Mouse (Mus musculus) limb, embryonic 15.5 days (tissue): Measurements from ENCODE around the gene Ptprh. TPM values are rescaled to one million over a fixed set of nuclear protein-coding genes. Genes with fewer than 3 reads are reported as not detected.

Experiments
- ATAC-seq: fragments of 200-750 bp; cut with Nextera tagmentation; 2 replicates; pipeline ENCODE4 v1.8.0; 2017; ENCODE audit warnings: low read depth, moderate TSS enrichment; ENCODE audit not compliant: insufficient number of reproducible peaks, low FRiP score, low TSS enrichment
- H3K27ac ChIP-seq: fragments of 300-500 bp; sonication (generic); 2 replicates; pipeline ENCODE4 v1.5.1; 2015; ENCODE audit warnings: moderate library complexity, mild to moderate bottlenecking, inconsistent platforms
- H3K27me3 ChIP-seq: fragments of 300-500 bp; sonication (generic); 2 replicates; pipeline ENCODE4 v1.6.1; 2015; ENCODE audit warnings: inconsistent platforms
- H3K36me3 ChIP-seq: fragments of 300-500 bp; sonication (generic); 2 replicates; pipeline ENCODE4 v1.6.1; 2015; ENCODE audit warnings: inconsistent platforms
- H3K4me1 ChIP-seq: fragments of 300-500 bp; sonication (generic); 2 replicates; pipeline ENCODE4 v1.6.1; 2015; ENCODE audit warnings: inconsistent platforms
- H3K4me2 ChIP-seq: fragments of 300-500 bp; sonication (generic); 2 replicates; pipeline ENCODE4 v1.6.1; 2015; ENCODE audit warnings: mild to moderate bottlenecking, inconsistent platforms
- H3K4me3 ChIP-seq: fragments of 300-500 bp; sonication (generic); 2 replicates; pipeline ENCODE4 v1.5.1; 2015; ENCODE audit warnings: mild to moderate bottlenecking, inconsistent platforms
- H3K9ac ChIP-seq: fragments of 300-500 bp; sonication (generic); 2 replicates; pipeline ENCODE4 v1.6.1; 2015; ENCODE audit warnings: inconsistent platforms
- H3K9me3 ChIP-seq: fragments of 300-500 bp; sonication (generic); 2 replicates; pipeline ENCODE4 v1.6.1; 2016; ENCODE audit warnings: inconsistent platforms
- WGBS: fragments of 180-500 bp; shearing (Covaris S2); methylation state at CpG from one replicate; pipeline ENCODE4 v1.1.7; 2015; 5-methylcytosine and 5-hydroxymethylcytosine counted together
- polyA plus RNA-seq: library from polyadenylated mRNA; unstranded; fragments of >200 nt; fragmentation: Nextera tagmentation; extraction: Ambion mirVana; gene quantifications from 2 replicates; pipeline ENCODE4 v1.2.1, GENCODE M21; 2015

Ptprh gene
- polyA plus RNA-seq, 1 experiment from 2014 or later: not detected

GRCm38 (mm10) chr7:4629586-4629985 lies 25.7 kb upstream of the Ptprh start:
- WGBS: 92% methylated on average over 5 of the region's 5 CpGs
- Histone ChIP-seq H3K27ac (no peak overlapping the region), H3K4me1 (no peaks in the 10 kb centered on the region), H3K36me3 (peaks cover 61% of the 10 kb centered on the region), H3K9ac (no peak overlapping the region), H3K27me3 (no peaks in the 10 kb centered on the region), H3K4me3 (no peak overlapping the region), H3K9me3 (no peaks in the 10 kb centered on the region), H3K4me2 (no peak overlapping the region)
- no peak for ATAC-seq

- no peak for ATAC-seq
- no peaks in the 10 kb centered on the region for H3K27me3 ChIP-seq
- WGBS: 86% methylated on average over 2 of the region's 2 CpGs
Measured at GRCm38 (mm10) chr7:4625928-4626327, 22.1 kb upstream of the Ptprh start.

GRCm38 (mm10) chr7:4624343-4624742 lies 20.5 kb upstream of the Ptprh start:
- H3K27me3 ChIP-seq: no peaks in the 10 kb centered on the region
- H3K27ac ChIP-seq: no peak overlapping the region
- no peak for ATAC-seq
- H3K4me3 ChIP-seq: no peak overlapping the region
- 47% methylated on average over 1 of the region's 1 CpGs for WGBS
- no peaks in the 10 kb centered on the region for H3K4me1 ChIP-seq
- H3K9me3 ChIP-seq: no peaks in the 10 kb centered on the region
- no peak overlapping the region for H3K9ac ChIP-seq
- H3K36me3 ChIP-seq: peaks cover 15% of the 10 kb centered on the region
- H3K4me2 ChIP-seq: no peak overlapping the region

More at GRCm38 (mm10) chr7:4625928-4626327, 22.1 kb upstream of the Ptprh start:
- no peak overlapping the region for H3K4me3 ChIP-seq
- no peaks in the 10 kb centered on the region for H3K4me1 ChIP-seq
- no peak overlapping the region for H3K4me2 ChIP-seq
- no peak overlapping the region for H3K9ac ChIP-seq
- H3K9me3 ChIP-seq: no peaks in the 10 kb centered on the region
- H3K36me3 ChIP-seq: peaks cover 29% of the 10 kb centered on the region
- H3K27ac ChIP-seq: no peak overlapping the region

- WGBS: 21% methylated on average over 4 of the region's 4 CpGs
- H3K9me3 ChIP-seq: no peaks in the 10 kb centered on the region
- H3K4me3 ChIP-seq: no peak overlapping the region
- ATAC-seq: no peak
- H3K27ac ChIP-seq: no peak overlapping the region
- H3K9ac ChIP-seq: no peak overlapping the region
- H3K27me3 ChIP-seq: no peaks in the 10 kb centered on the region
- no peak overlapping the region for H3K4me2 ChIP-seq
- H3K36me3 ChIP-seq: peaks cover 9% of the 10 kb centered on the region
- H3K4me1 ChIP-seq: no peaks in the 10 kb centered on the region
Measured at GRCm38 (mm10) chr7:4623544-4624189, 19.8 kb upstream of the Ptprh start.

- Histone ChIP-seq H3K27ac (no peak overlapping the region), H3K9me3 (no peaks in the 10 kb centered on the region), H3K4me2 (no peak overlapping the region), H3K4me1 (no peaks in the 10 kb centered on the region), H3K27me3 (no peaks in the 10 kb centered on the region), H3K36me3 (no peaks in the 10 kb centered on the region), H3K4me3 (no peak overlapping the region), H3K9ac (no peak overlapping the region)
- ATAC-seq: no peak
- 39% methylated on average over 1 of the region's 1 CpGs for WGBS
Measured at GRCm38 (mm10) chr7:4619979-4620378, 16.1 kb upstream of the Ptprh start.

- no peak overlapping the region for H3K4me2 ChIP-seq
- H3K4me1 ChIP-seq: no peaks in the 10 kb centered on the region
- no peak overlapping the region for H3K4me3 ChIP-seq
- no peaks in the 10 kb centered on the region for H3K36me3 ChIP-seq
- H3K27ac ChIP-seq: no peak overlapping the region
- 78% methylated on average over 14 of the region's 14 CpGs for WGBS
- H3K9ac ChIP-seq: no peak overlapping the region
- no peaks in the 10 kb centered on the region for H3K27me3 ChIP-seq
- no peak for ATAC-seq
- no peaks in the 10 kb centered on the region for H3K9me3 ChIP-seq
Measured at GRCm38 (mm10) chr7:4613740-4614403, 10.0 kb upstream of the Ptprh start.

- no peak for ATAC-seq
- WGBS: 65% methylated on average over 1 of the region's 1 CpGs
- no peak overlapping the region for H3K9ac ChIP-seq
- no peaks in the 10 kb centered on the region for H3K4me1 ChIP-seq
- no peak overlapping the region for H3K4me3 ChIP-seq
- H3K27me3 ChIP-seq: no peaks in the 10 kb centered on the region
- no peak overlapping the region for H3K4me2 ChIP-seq
- H3K36me3 ChIP-seq: no peaks in the 10 kb centered on the region
- no peak overlapping the region for H3K27ac ChIP-seq
- no peaks in the 10 kb centered on the region for H3K9me3 ChIP-seq
Measured at GRCm38 (mm10) chr7:4612956-4613355, 9.1 kb upstream of the Ptprh start.

- H3K9ac ChIP-seq: no peak overlapping the region
- 42% methylated on average over 8 of the region's 8 CpGs for WGBS
- H3K4me1 ChIP-seq: no peaks in the 10 kb centered on the region
- H3K27me3 ChIP-seq: no peaks in the 10 kb centered on the region
- H3K9me3 ChIP-seq: no peaks in the 10 kb centered on the region
- no peak for ATAC-seq
- no peak overlapping the region for H3K4me2 ChIP-seq
- no peak overlapping the region for H3K4me3 ChIP-seq
- H3K27ac ChIP-seq: no peak overlapping the region
- H3K36me3 ChIP-seq: no peaks in the 10 kb centered on the region
Measured at GRCm38 (mm10) chr7:4612386-4612785, 8.5 kb upstream of the Ptprh start.

GRCm38 (mm10) chr7:4611921-4612341 lies 8.1 kb upstream of the Ptprh start:
- no peaks in the 10 kb centered on the region for H3K27me3 ChIP-seq
- no peak for ATAC-seq
- no peaks in the 10 kb centered on the region for H3K9me3 ChIP-seq
- no peak overlapping the region for H3K4me2 ChIP-seq
- 59% methylated on average over 12 of the region's 12 CpGs for WGBS
- H3K27ac ChIP-seq: no peak overlapping the region
- no peak overlapping the region for H3K4me3 ChIP-seq
- no peaks in the 10 kb centered on the region for H3K36me3 ChIP-seq
- no peak overlapping the region for H3K9ac ChIP-seq
- no peaks in the 10 kb centered on the region for H3K4me1 ChIP-seq

- WGBS: 82% methylated on average over 12 of the region's 12 CpGs
- no peak for ATAC-seq
- no peak overlapping the region for H3K4me2 ChIP-seq
- no peak overlapping the region for H3K4me3 ChIP-seq
- no peak overlapping the region for H3K27ac ChIP-seq
- no peak overlapping the region for H3K9ac ChIP-seq
- H3K4me1 ChIP-seq: no peaks in the 10 kb centered on the region
- no peaks in the 10 kb centered on the region for H3K27me3 ChIP-seq
- H3K9me3 ChIP-seq: no peaks in the 10 kb centered on the region
- no peaks in the 10 kb centered on the region for H3K36me3 ChIP-seq
Measured at GRCm38 (mm10) chr7:4611511-4611910, 7.7 kb upstream of the Ptprh start.

GRCm38 (mm10) chr7:4608002-4608401 lies 4.2 kb upstream of the Ptprh start:
- H3K27ac ChIP-seq: no peak overlapping the region
- no peaks in the 10 kb centered on the region for H3K9me3 ChIP-seq
- H3K4me2 ChIP-seq: no peak overlapping the region
- H3K9ac ChIP-seq: no peak overlapping the region
- 64% methylated on average over 5 of the region's 5 CpGs for WGBS
- no peak for ATAC-seq
- no peaks in the 10 kb centered on the region for H3K4me1 ChIP-seq
- no peaks in the 10 kb centered on the region for H3K27me3 ChIP-seq
- H3K4me3 ChIP-seq: no peak overlapping the region
- H3K36me3 ChIP-seq: no peaks in the 10 kb centered on the region

GRCm38 (mm10) chr7:4602969-4603368 lies 872 bp downstream of the Ptprh start:
- WGBS: 90% methylated on average over 6 of the region's 6 CpGs
- ATAC-seq: no peak
- Histone ChIP-seq H3K27me3 (no peaks in the 10 kb centered on the region), H3K4me3 (no peak overlapping the region), H3K9ac (no peak overlapping the region), H3K36me3 (no peaks in the 10 kb centered on the region), H3K4me1 (no peaks in the 10 kb centered on the region), H3K9me3 (no peaks in the 10 kb centered on the region), H3K27ac (no peak overlapping the region), H3K4me2 (no peak overlapping the region)
